Mouse (Mus musculus) hindbrain, embryonic 14.5 days (tissue): Measurements from ENCODE around the gene Ttc12. TPM values are rescaled to one million over a fixed set of nuclear protein-coding genes. Genes with fewer than 3 reads are reported as not detected.

Source experiments
- ATAC-seq: fragments of 200-750 bp; cut with Nextera tagmentation; 2 replicates; pipeline ENCODE4 v1.8.0; 2017; ENCODE audit warnings: moderate number of reproducible peaks, mild to moderate bottlenecking, moderate TSS enrichment, moderate library complexity; ENCODE audit not compliant: low FRiP score
- DNase-seq: peaks from one replicate; pipeline ENCODE4 v3.0.0-alpha.2; 2015; ENCODE audit warnings: low spot score
- H3K27ac ChIP-seq: fragments of 300-500 bp; sonication (generic); 2 replicates; pipeline ENCODE4 v1.5.1; 2014; ENCODE audit warnings: mild to moderate bottlenecking, moderate library complexity
- H3K27me3 ChIP-seq: fragments of 300-500 bp; sonication (generic); 2 replicates; pipeline ENCODE4 v1.6.1; 2014; ENCODE audit warnings: mild to moderate bottlenecking, low read length, mixed read lengths; ENCODE audit not compliant: control insufficient read depth, insufficient read depth
- H3K36me3 ChIP-seq: fragments of 300-500 bp; sonication (generic); replicated peaks from 2 replicates; pipeline ENCODE4 v1.6.1; 2014; ENCODE audit not compliant: control insufficient read depth, insufficient read depth
- H3K4me1 ChIP-seq: fragments of 300-500 bp; sonication (generic); replicated peaks from 2 replicates; pipeline ENCODE4 v1.6.1; 2014; ENCODE audit warnings: antibody characterized with exemption, low read length, mixed read lengths; ENCODE audit not compliant: control insufficient read depth, insufficient read depth
- H3K4me2 ChIP-seq: fragments of 300-500 bp; sonication (generic); replicated peaks from 2 replicates; pipeline ENCODE4 v1.6.1; 2014; ENCODE audit warnings: mild to moderate bottlenecking, moderate library complexity
- H3K4me3 ChIP-seq: fragments of 300-500 bp; sonication (generic); replicated peaks from 2 replicates; pipeline ENCODE4 v1.5.1; 2014; ENCODE audit warnings: mild to moderate bottlenecking, low read length
- H3K9ac ChIP-seq: fragments of 300-500 bp; sonication (generic); 2 replicates; pipeline ENCODE4 v1.6.1; 2014
- H3K9me3 ChIP-seq: fragments of 300-500 bp; sonication (generic); 2 replicates; pipeline ENCODE4 v1.6.1; 2016; ENCODE audit warnings: low read length; ENCODE audit not compliant: control insufficient read depth
- WGBS: fragments of 180-500 bp; shearing (Covaris S2); extraction: QIAGEN DNeasy Blood & Tissue Kit; methylation state at CpG from one replicate; pipeline ENCODE4 v1.1.7; 2014; 5-methylcytosine and 5-hydroxymethylcytosine counted together
- polyA plus RNA-seq: library from polyadenylated mRNA; unstranded; fragments of >200 nt; fragmentation: Nextera tagmentation; extraction: Ambion mirVana; gene quantifications from 2 replicates; pipeline ENCODE4 v1.2.1, GENCODE M21; 2014

The Ttc12 gene
- polyA plus RNA-seq, 1 experiment from 2014 or later = 2.7 TPM

- ATAC-seq = no peak
- Histone ChIP-seq H3K27ac (no peak overlapping the region), H3K9ac (no peak overlapping the region), H3K4me3 (no peak overlapping the region), H3K4me2 (no peak overlapping the region), H3K27me3 (no peaks in the 10 kb centered on the region), H3K36me3 (peaks cover 52% of the 10 kb centered on the region), H3K9me3 (no peaks in the 10 kb centered on the region), H3K4me1 (no peaks in the 10 kb centered on the region)
- 93% methylated on average over 4 of the region's 4 CpGs for WGBS
- no peak for DNase-seq
Observed at GRCm38 (mm10) chr9:49502245-49502644, 16.2 kb upstream of the Ttc12 start.

- H3K27ac ChIP-seq = no peak overlapping the region
- 96% methylated on average over 2 of the region's 2 CpGs for WGBS
- H3K36me3 ChIP-seq = peaks cover 28% of the 10 kb centered on the region
- DNase-seq = no peak
- no peaks in the 10 kb centered on the region for H3K9me3 ChIP-seq
- H3K4me2 ChIP-seq = no peak overlapping the region
- no peak overlapping the region for H3K9ac ChIP-seq
- ATAC-seq = no peak; the same call in 1 of the 2 replicates
- no peak overlapping the region for H3K4me3 ChIP-seq
- H3K4me1 ChIP-seq = no peaks in the 10 kb centered on the region
- H3K27me3 ChIP-seq = no peaks in the 10 kb centered on the region
Observed at GRCm38 (mm10) chr9:49499878-49500277, 13.9 kb upstream of the Ttc12 start.

GRCm38 (mm10) chr9:49493979-49494649 lies 8.1 kb upstream of the Ttc12 start:
- Histone ChIP-seq H3K9me3 (no peaks in the 10 kb centered on the region), H3K27ac (no peak overlapping the region), H3K4me1 (0 out of 2 replicates have a peak, but pooled peaks cover 3% of the 10 kb centered on the region), H3K9ac (peak overlapping the region; percentile 34; the same call in 1 of the 2 replicates), H3K4me3 (no peak overlapping the region), H3K36me3 (no peaks in the 10 kb centered on the region), H3K27me3 (no peaks in the 10 kb centered on the region), H3K4me2 (peak overlapping the region; percentile 20)
- peak; percentile 92 for DNase-seq
- peak; percentile 70; the same call in 1 of the 2 replicates for ATAC-seq
- WGBS = 2% methylated on average over 4 of the region's 4 CpGs

- Histone ChIP-seq H3K4me3 (no peak overlapping the region), H3K9me3 (no peaks in the 10 kb centered on the region), H3K36me3 (no peaks in the 10 kb centered on the region), H3K9ac (no peak overlapping the region), H3K27ac (no peak overlapping the region), H3K4me1 (0 out of 2 replicates have a peak, but pooled peaks cover 3% of the 10 kb centered on the region), H3K27me3 (no peaks in the 10 kb centered on the region), H3K4me2 (no peak overlapping the region)
- DNase-seq (no peak), ATAC-seq (no peak)
- WGBS = 82% methylated on average over 4 of the region's 4 CpGs
Observed at GRCm38 (mm10) chr9:49490609-49491008, 4.6 kb upstream of the Ttc12 start.

- WGBS = 35% methylated on average over 16 of the region's 16 CpGs
- ATAC-seq = peak; percentile 76
- Histone ChIP-seq H3K36me3 (no peaks in the 10 kb centered on the region), H3K27me3 (no peaks in the 10 kb centered on the region), H3K9ac (0 out of 2 replicates have a peak overlapping the region, but pooled peaks have one; percentile 25), H3K27ac (no peak overlapping the region), H3K4me2 (peak overlapping the region; percentile 35), H3K4me3 (no peak overlapping the region), H3K9me3 (no peaks in the 10 kb centered on the region), H3K4me1 (0 out of 2 replicates have a peak, but pooled peaks cover 2% of the 10 kb centered on the region)
- DNase-seq = peak; percentile 90
Observed at GRCm38 (mm10) chr9:49488912-49489895, 3.2 kb upstream of the Ttc12 start.

GRCm38 (mm10) chr9:49488258-49488657 lies 2.2 kb upstream of the Ttc12 start:
- Histone ChIP-seq H3K4me2 (no peak overlapping the region), H3K36me3 (no peaks in the 10 kb centered on the region), H3K4me1 (no peaks in the 10 kb centered on the region), H3K4me3 (no peak overlapping the region), H3K9ac (no peak overlapping the region), H3K27me3 (no peaks in the 10 kb centered on the region), H3K27ac (no peak overlapping the region), H3K9me3 (no peaks in the 10 kb centered on the region)
- 80% methylated on average over 7 of the region's 7 CpGs for WGBS
- ATAC-seq (no peak), DNase-seq (no peak)

GRCm38 (mm10) chr9:49487657-49487943 lies 1.6 kb upstream of the Ttc12 start:
- Histone ChIP-seq H3K9ac (no peak overlapping the region), H3K4me3 (no peak overlapping the region), H3K9me3 (no peaks in the 10 kb centered on the region), H3K27ac (no peak overlapping the region), H3K27me3 (no peaks in the 10 kb centered on the region), H3K4me2 (no peak overlapping the region), H3K36me3 (no peaks in the 10 kb centered on the region), H3K4me1 (no peaks in the 10 kb centered on the region)
- DNase-seq (no peak), ATAC-seq (no peak)
- WGBS = 92% methylated on average over 6 of the region's 6 CpGs

- Histone ChIP-seq H3K9ac (no peak overlapping the region), H3K4me3 (no peak overlapping the region), H3K4me2 (no peak overlapping the region), H3K27ac (no peak overlapping the region), H3K27me3 (no peaks in the 10 kb centered on the region), H3K4me1 (no peaks in the 10 kb centered on the region), H3K36me3 (no peaks in the 10 kb centered on the region), H3K9me3 (no peaks in the 10 kb centered on the region)
- DNase-seq (no peak), ATAC-seq (no peak)
- WGBS = 68% methylated on average over 9 of the region's 9 CpGs
Observed at GRCm38 (mm10) chr9:49486805-49487656, 1.0 kb upstream of the Ttc12 start.
